Mouse (Mus musculus) olfactory bulb, adult 2 months (tissue): ENCODE data around the gene Fbxl7.

Experiments used
- CTCF ChIP-seq: fragments of 200-500 bp; IDR thresholded peaks from 2 replicates; pipeline ENCODE4 v1.5.1; 2012; ENCODE audit warnings: low read depth, mild to moderate bottlenecking, low read length, moderate library complexity; ENCODE audit not compliant: insufficient read depth
- POLR2A ChIP-seq: fragments of 200-500 bp; IDR thresholded peaks from 2 replicates; pipeline ENCODE4 v1.6.1; 2012; ENCODE audit warnings: mild to moderate bottlenecking, low read depth, low read length, moderate library complexity; ENCODE audit not compliant: insufficient read depth

GRCm38 (mm10) chr15:26566076-26566475 is 329.3 kb downstream of the Fbxl7 start:
- TF ChIP-seq CTCF (no peak), POLR2A (no peak)
